Mouse (Mus musculus) lung, embryonic 14.5 days (tissue): ENCODE data around the gene Olfr871. TPM values are rescaled to one million over a fixed set of nuclear protein-coding genes. Genes with fewer than 3 reads are reported as not detected.
"Not testable (repeated sequence)": the region's sequence is repeated elsewhere in the genome, so short reads cannot be mapped to it uniquely, and the experiment has no call there.

Source experiments
- ATAC-seq: fragments of 200-750 bp; cut with Nextera tagmentation; 2 replicates; pipeline ENCODE4 v1.8.0; 2017; ENCODE audit warnings: mild to moderate bottlenecking, moderate TSS enrichment, moderate library complexity; ENCODE audit not compliant: insufficient read depth
- DNase-seq: peaks from one replicate; pipeline ENCODE4 v3.0.0-alpha.2; 2015
- H3K27ac ChIP-seq: fragments of 300-500 bp; sonication (generic); 2 replicates; pipeline ENCODE4 v1.5.1; 2014; ENCODE audit warnings: low read depth, mild to moderate bottlenecking, moderate library complexity
- H3K27me3 ChIP-seq: fragments of 300-500 bp; sonication (generic); 2 replicates; pipeline ENCODE4 v1.6.1; 2014; ENCODE audit warnings: low read length, control low read depth; ENCODE audit not compliant: insufficient read depth
- H3K36me3 ChIP-seq: fragments of 300-500 bp; sonication (generic); 2 replicates; pipeline ENCODE4 v1.6.1; 2014; ENCODE audit warnings: control low read depth; ENCODE audit not compliant: insufficient read depth
- H3K4me1 ChIP-seq: fragments of 300-500 bp; sonication (generic); 2 replicates; pipeline ENCODE4 v1.6.1; 2014; ENCODE audit warnings: antibody characterized with exemption, control low read depth; ENCODE audit not compliant: insufficient read depth
- H3K4me2 ChIP-seq: fragments of 300-500 bp; sonication (generic); 2 replicates; pipeline ENCODE4 v1.6.1; 2014; ENCODE audit warnings: mild to moderate bottlenecking
- H3K4me3 ChIP-seq: fragments of 300-500 bp; sonication (generic); 2 replicates; pipeline ENCODE4 v1.5.1; 2014; ENCODE audit warnings: low read depth, low read length
- H3K9ac ChIP-seq: fragments of 300-500 bp; sonication (generic); 2 replicates; pipeline ENCODE4 v1.6.1; 2014
- H3K9me3 ChIP-seq: fragments of 300-500 bp; sonication (generic); 2 replicates; pipeline ENCODE4 v1.6.1; 2016; ENCODE audit warnings: low read depth, low read length, control low read depth
- CTCF ChIP-seq: IDR thresholded peaks from 2 replicates; pipeline ENCODE4 v1.5.1; 2016; ENCODE audit warnings: antibody characterized with exemption, low read depth
- WGBS: fragments of 180-500 bp; shearing (Covaris S2); extraction: QIAGEN DNeasy Blood & Tissue Kit; methylation state at CpG from one replicate; pipeline ENCODE4 v1.1.7; 2014; 5-methylcytosine and 5-hydroxymethylcytosine counted together
- polyA plus RNA-seq: library from polyadenylated mRNA; unstranded; fragments of >200 nt; fragmentation: Nextera tagmentation; extraction: Ambion mirVana; gene quantifications from 2 replicates; pipeline ENCODE4 v1.2.1, GENCODE M21; 2014

Olfr871 gene
- polyA plus RNA-seq: not detected in 2 replicates

GRCm38 (mm10) chr9:20211907-20212306 is at the start of gene Olfr871:
Gene Olfr871, plus strand, starts transcription at chr9:20212207.
- H3K9me3 ChIP-seq: no peaks in the 10 kb centered on the region
- H3K27me3 ChIP-seq: no peaks in the 10 kb centered on the region
- H3K4me1 ChIP-seq: no peaks in the 10 kb centered on the region
- H3K36me3 ChIP-seq: no peaks in the 10 kb centered on the region
- DNase-seq: no peak
- H3K4me3 ChIP-seq: no peak within 1 kb of the TSS
- no peak within 1 kb of the TSS for H3K9ac ChIP-seq
- ATAC-seq: no peak
- TF ChIP-seq CTCF: no peak
- H3K4me2 ChIP-seq: no peak within 1 kb of the TSS
- no peak within 1 kb of the TSS for H3K27ac ChIP-seq

- no peak for TF ChIP-seq CTCF
- H3K4me2 ChIP-seq: no peak within 1 kb of the TSS
- H3K27ac ChIP-seq: no peak within 1 kb of the TSS
- no peak within 1 kb of the TSS for H3K4me3 ChIP-seq
- no peaks in the 10 kb centered on the region for H3K36me3 ChIP-seq
- H3K9me3 ChIP-seq: no peaks in the 10 kb centered on the region
- no peaks in the 10 kb centered on the region for H3K27me3 ChIP-seq
- no peaks in the 10 kb centered on the region for H3K4me1 ChIP-seq
- ATAC-seq: no peak
- WGBS: 65% methylated on average over 2 of the region's 2 CpGs
- DNase-seq: no peak
- H3K9ac ChIP-seq: no peak within 1 kb of the TSS
These were observed 38.0 kb upstream of the Olfr871 start, which contains the start of gene Olfr870 for GRCm38 (mm10) chr9:20173957-20174356. Gene Olfr870, minus strand, starts transcription at chr9:20174057.

GRCm38 (mm10) chr9:20179463-20179862 is 32.5 kb upstream of the Olfr871 start:
- no peak for TF ChIP-seq CTCF
- Histone ChIP-seq H3K4me2 (no peak overlapping the region), H3K9me3 (no peaks in the 10 kb centered on the region), H3K9ac (no peak overlapping the region), H3K36me3 (no peaks in the 10 kb centered on the region), H3K27ac (no peak overlapping the region), H3K4me1 (no peaks in the 10 kb centered on the region), H3K4me3 (no peak overlapping the region), H3K27me3 (no peaks in the 10 kb centered on the region)
- no peak for ATAC-seq
- 58% methylated on average over 5 of the region's 5 CpGs for WGBS
- no peak for DNase-seq

GRCm38 (mm10) chr9:20202131-20202530 is 9.9 kb upstream of the Olfr871 start:
- H3K27ac ChIP-seq: no peak overlapping the region
- no peaks in the 10 kb centered on the region for H3K9me3 ChIP-seq
- DNase-seq (no peak), ATAC-seq (no peak)
- no peaks in the 10 kb centered on the region for H3K36me3 ChIP-seq
- no peaks in the 10 kb centered on the region for H3K27me3 ChIP-seq
- no peaks in the 10 kb centered on the region for H3K4me1 ChIP-seq
- H3K4me3 ChIP-seq: no peak overlapping the region
- no peak for TF ChIP-seq CTCF
- H3K4me2 ChIP-seq: no peak overlapping the region
- H3K9ac ChIP-seq: no peak overlapping the region
- WGBS: 63% methylated on average over 1 of the region's 1 CpGs

- ATAC-seq, H3K27me3 ChIP-seq, DNase-seq, H3K9ac ChIP-seq, H3K4me3 ChIP-seq, H3K4me2 ChIP-seq, H3K4me1 ChIP-seq, H3K27ac ChIP-seq, H3K36me3 ChIP-seq, H3K9me3 ChIP-seq: not testable (repeated sequence)
- 90% methylated on average over 7 of the region's 7 CpGs for WGBS
These were observed 8.5 kb upstream of the Olfr871 start for GRCm38 (mm10) chr9:20203413-20203984.

- no peaks in the 10 kb centered on the region for H3K4me1 ChIP-seq
- H3K27ac ChIP-seq: no peak overlapping the region
- ATAC-seq (no peak), DNase-seq (no peak)
- no peaks in the 10 kb centered on the region for H3K36me3 ChIP-seq
- H3K9ac ChIP-seq: no peak overlapping the region
- H3K4me3 ChIP-seq: no peak overlapping the region
- H3K4me2 ChIP-seq: no peak overlapping the region
- no peaks in the 10 kb centered on the region for H3K9me3 ChIP-seq
- 44% methylated on average over 1 of the region's 1 CpGs for WGBS
- no peak for TF ChIP-seq CTCF
- no peaks in the 10 kb centered on the region for H3K27me3 ChIP-seq
These were observed 1.2 kb upstream of the Olfr871 start for GRCm38 (mm10) chr9:20210812-20211211.

- no peak for TF ChIP-seq CTCF
- no peak for ATAC-seq
- WGBS: 50% methylated on average over 2 of the region's 2 CpGs
These were observed 530 bp upstream of the Olfr871 start for GRCm38 (mm10) chr9:20211477-20211876.

GRCm38 (mm10) chr9:20236819-20237218 is 24.8 kb downstream of the Olfr871 start, which contains the start of gene Olfr872:
Gene Olfr872, plus strand, starts transcription at chr9:20237119.
- no peak for TF ChIP-seq CTCF
- no peak for ATAC-seq

More at GRCm38 (mm10) chr9:20211477-20211876, 530 bp upstream of the Olfr871 start:
- DNase-seq: no peak
- no peak overlapping the region for H3K4me3 ChIP-seq
- H3K4me2 ChIP-seq: no peak overlapping the region
- H3K27me3 ChIP-seq: no peaks in the 10 kb centered on the region
- no peaks in the 10 kb centered on the region for H3K36me3 ChIP-seq
- no peak overlapping the region for H3K9ac ChIP-seq
- H3K4me1 ChIP-seq: no peaks in the 10 kb centered on the region
- no peak overlapping the region for H3K27ac ChIP-seq
- H3K9me3 ChIP-seq: no peaks in the 10 kb centered on the region

More at GRCm38 (mm10) chr9:20236819-20237218, 24.8 kb downstream of the Olfr871 start, which contains the start of gene Olfr872:
- Histone ChIP-seq H3K27me3 (no peaks in the 10 kb centered on the region), H3K36me3 (no peaks in the 10 kb centered on the region), H3K4me3 (no peak within 1 kb of the TSS), H3K9ac (no peak within 1 kb of the TSS), H3K4me2 (no peak within 1 kb of the TSS), H3K9me3 (no peaks in the 10 kb centered on the region), H3K4me1 (no peaks in the 10 kb centered on the region), H3K27ac (no peak within 1 kb of the TSS)
- DNase-seq: no peak
